Mouse (Mus musculus) kidney, adult 2 months (tissue): ENCODE measurements around the gene Zbed4.

Experiments
- CTCF ChIP-seq: fragments of 200-500 bp; conservative IDR thresholded peaks from 2 replicates; pipeline ENCODE4 v1.5.1; 2011; ENCODE audit warnings: low read depth, mild to moderate bottlenecking, control low read depth, low read length, moderate library complexity, mixed read lengths; ENCODE audit not compliant: insufficient read depth, insufficient read length
- POLR2A ChIP-seq: fragments of 200-500 bp; IDR thresholded peaks from one replicate; pipeline ENCODE4 v1.6.1; 2011; ENCODE audit warnings: low read depth, low read length, control low read depth

GRCm38 (mm10) chr15:88712501-88712900 lies 39.0 kb upstream of the Zbed4 start:
- TF ChIP-seq CTCF (no peak), POLR2A (no peak)
